Mouse (Mus musculus) cerebellum, postnatal 36 days (tissue): Measurements from ENCODE around the gene Rab3d.

ENCODE experiments used
- DNase-seq, 2 experiments: peaks; one replicate each; pipeline ENCODE4 v3.0.0; 2021 to 2022; ENCODE audit warnings: mixed read lengths in 2 of 2

Gene Rab3d

GRCm38 (mm10) chr9:21937711-21938175, 19.8 kb upstream of the Rab3d start:
- DNase-seq: no peak

- peak; percentile 99 to 100 for DNase-seq
Observed at GRCm38 (mm10) chr9:21936692-21937570, 18.9 kb upstream of the Rab3d start, which contains the start of gene Plppr2. Plppr2 (plus strand) TSS chr9:21937033.

GRCm38 (mm10) chr9:21935466-21936131, 17.6 kb upstream of the Rab3d start:
- no peak for DNase-seq

- DNase-seq: no peak
Observed at GRCm38 (mm10) chr9:21934021-21934420, 16.0 kb upstream of the Rab3d start.

GRCm38 (mm10) chr9:21932445-21933137, 14.6 kb upstream of the Rab3d start:
- DNase-seq: no peak

- DNase-seq: no peak
Observed at GRCm38 (mm10) chr9:21932006-21932405, 14.0 kb upstream of the Rab3d start.

GRCm38 (mm10) chr9:21929208-21929607, 11.2 kb upstream of the Rab3d start:
- no peak for DNase-seq

- DNase-seq: peak; percentile 89 to 92
Observed at GRCm38 (mm10) chr9:21927208-21927753, 9.3 kb upstream of the Rab3d start, which contains the start of the genes Ccdc159 and Tmem205. Ccdc159 (plus strand) TSS chr9:21927471. Tmem205 (minus strand) TSS chr9:21927556.

- no peak for DNase-seq
Observed at GRCm38 (mm10) chr9:21926784-21927183, 8.8 kb upstream of the Rab3d start.

- no peak for DNase-seq
Observed at GRCm38 (mm10) chr9:21926155-21926554, 8.2 kb upstream of the Rab3d start.

- DNase-seq: no peak
Observed at GRCm38 (mm10) chr9:21925506-21925905, 7.5 kb upstream of the Rab3d start.

GRCm38 (mm10) chr9:21925034-21925433, 7.0 kb upstream of the Rab3d start:
- no peak for DNase-seq

- DNase-seq: peak; percentile 58 to 60
Observed at GRCm38 (mm10) chr9:21924099-21924493, 6.1 kb upstream of the Rab3d start.

- no peak for DNase-seq
Observed at GRCm38 (mm10) chr9:21923490-21924098, 5.6 kb upstream of the Rab3d start.

GRCm38 (mm10) chr9:21923036-21923435, 5.0 kb upstream of the Rab3d start:
- no peak for DNase-seq

GRCm38 (mm10) chr9:21918692-21919384, 846 bp upstream of the Rab3d start:
- DNase-seq: no peak

- no peak for DNase-seq
Observed at GRCm38 (mm10) chr9:21917493-21918034, 428 bp downstream of the Rab3d start.

- no peak for DNase-seq
Observed at GRCm38 (mm10) chr9:21916851-21917492, 1.0 kb downstream of the Rab3d start.

- peak in 1 of 2 experiments; percentile 40 for DNase-seq
Observed at GRCm38 (mm10) chr9:21909474-21910223, 8.3 kb downstream of the Rab3d start.

- no peak for DNase-seq
Observed at GRCm38 (mm10) chr9:21908216-21908615, 9.8 kb downstream of the Rab3d start.
